Mouse (Mus musculus) testis, adult 2 months (tissue): ENCODE results near the gene Cpsf4l.

ENCODE experiments used
- CTCF ChIP-seq: fragments of 200-500 bp; IDR thresholded peaks from 2 replicates; pipeline ENCODE4 v1.5.1; 2012; ENCODE audit warnings: low read depth, mild to moderate bottlenecking, inconsistent platforms, low read length, moderate library complexity; ENCODE audit not compliant: control insufficient read depth, insufficient read depth, insufficient replicate concordance
- POLR2A ChIP-seq: fragments of 200-500 bp; IDR thresholded peaks from 2 replicates; pipeline ENCODE4 v1.6.1; 2012; ENCODE audit warnings: low read depth, mild to moderate bottlenecking, inconsistent platforms, low read length, moderate library complexity; ENCODE audit not compliant: control insufficient read depth

DNA sequence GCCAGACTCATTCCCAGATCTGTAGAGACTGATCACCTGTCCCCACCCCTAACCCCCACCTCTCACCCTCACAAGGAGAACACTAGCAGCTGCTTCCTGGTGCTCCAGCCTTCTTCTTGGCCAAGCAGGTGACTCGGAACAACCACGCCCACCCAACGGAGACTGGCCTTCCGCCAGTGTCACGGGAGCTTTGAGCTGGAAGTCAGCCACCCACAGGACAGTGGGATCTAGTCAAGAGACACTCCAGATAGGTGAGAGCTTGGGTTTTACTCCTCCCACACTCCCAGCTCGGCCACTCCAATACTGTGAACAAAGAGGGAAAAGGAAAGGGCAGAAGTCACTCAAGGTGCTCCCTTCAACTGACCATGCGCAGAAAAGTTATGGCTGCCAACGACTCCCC is 29.4 kb upstream of the Cpsf4l start:
- no peak for TF ChIP-seq CTCF
- TF ChIP-seq POLR2A = no peak
